Mouse (Mus musculus) urinary bladder, adult 2 months (tissue): ENCODE measurements around the gene Poln. TPM values are rescaled to one million over a fixed set of nuclear protein-coding genes. Genes with fewer than 3 reads are reported as not detected.

Experiments
- DNase-seq: peaks from one replicate; pipeline ENCODE4 v3.0.0; 2022; ENCODE audit warnings: low spot score
- polyA plus RNA-seq: library from polyadenylated mRNA; depleted of rRNA; stranded (reverse); fragments of >200 nt; gene quantifications from 2 replicates; pipeline ENCODE4 v1.2.3, GENCODE M21; 2012

The Poln gene
- polyA plus RNA-seq, 1 experiment, result 0.19 TPM

DNA sequence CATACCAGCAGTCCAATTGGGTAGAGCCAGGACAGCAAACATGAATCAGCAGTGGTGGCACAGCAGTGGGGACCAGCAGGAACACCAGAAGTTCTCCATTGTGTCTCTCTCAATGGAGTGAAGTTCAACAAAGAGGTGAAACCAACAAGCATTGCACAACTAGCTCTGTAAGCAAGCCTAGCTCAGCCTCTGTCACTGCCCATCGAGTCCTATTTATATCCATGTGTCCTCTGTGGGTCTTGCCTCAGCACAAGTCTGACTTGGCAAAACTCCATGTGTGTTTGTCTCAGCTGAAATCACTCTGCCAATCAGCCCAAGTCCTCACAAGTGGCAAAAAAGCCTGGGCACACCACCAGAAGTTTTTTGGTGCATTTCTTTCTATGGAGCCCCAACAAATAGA lies 63.6 kb downstream of the Poln start:
- no peak for DNase-seq

DNA sequence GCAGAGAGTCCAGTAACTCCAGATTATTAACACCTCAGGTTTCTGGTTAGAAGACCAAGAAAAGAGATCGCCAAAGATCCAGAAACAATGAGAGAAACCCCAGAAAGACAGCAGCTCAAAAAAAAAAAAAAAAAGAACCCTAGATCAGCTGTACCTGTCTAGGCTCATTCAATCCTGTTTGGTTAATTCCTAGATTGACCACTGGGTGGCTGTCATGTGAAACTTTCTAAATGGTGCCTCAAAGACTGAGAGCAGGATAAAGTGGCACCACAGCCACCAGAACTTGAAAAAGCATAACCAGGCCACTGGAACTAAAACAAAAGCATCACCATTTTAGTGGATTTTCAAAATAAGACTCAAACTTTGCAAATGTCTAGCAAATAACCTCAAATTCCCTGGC lies 71.9 kb downstream of the Poln start:
- DNase-seq, result no peak

DNA sequence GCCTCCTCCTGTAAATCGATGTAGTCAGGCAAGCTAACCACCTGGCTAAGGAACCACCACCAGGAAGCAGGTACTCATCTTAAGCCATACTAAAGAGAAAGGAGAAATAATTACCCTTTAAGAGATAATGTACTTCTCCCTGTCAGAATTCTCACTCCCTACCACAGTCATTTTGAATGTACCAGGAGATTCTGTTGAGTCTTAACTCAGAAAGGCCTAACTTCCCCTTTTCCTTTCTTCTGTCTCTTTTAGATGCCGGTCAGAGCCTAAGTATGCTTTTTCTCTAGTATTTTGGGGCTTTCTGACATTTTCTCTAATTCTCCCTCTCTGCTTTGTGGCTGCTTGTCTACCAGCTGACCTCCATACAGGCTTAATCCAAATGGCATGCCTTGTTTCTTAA lies 76.2 kb downstream of the Poln start:
- DNase-seq, result no peak

DNA sequence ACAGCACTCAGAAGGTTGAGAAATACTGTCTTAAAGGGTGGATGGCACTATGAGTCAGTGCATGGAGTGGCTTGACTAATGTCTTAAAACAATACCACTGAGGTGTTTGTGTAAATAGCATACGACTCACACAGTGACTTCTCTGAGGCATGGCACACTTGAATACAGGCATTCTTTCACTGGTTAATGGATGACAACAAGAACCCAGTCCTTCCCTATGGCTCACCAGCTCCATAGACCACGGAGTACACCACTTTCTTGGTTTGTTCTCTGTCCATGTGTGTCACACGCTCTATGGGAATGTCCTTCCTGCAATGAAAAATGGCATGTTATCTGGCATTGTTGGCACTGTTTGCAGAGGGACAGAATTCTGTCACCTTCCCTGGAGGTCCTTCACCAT lies 136.7 kb downstream of the Poln start:
- no peak for DNase-seq

DNA sequence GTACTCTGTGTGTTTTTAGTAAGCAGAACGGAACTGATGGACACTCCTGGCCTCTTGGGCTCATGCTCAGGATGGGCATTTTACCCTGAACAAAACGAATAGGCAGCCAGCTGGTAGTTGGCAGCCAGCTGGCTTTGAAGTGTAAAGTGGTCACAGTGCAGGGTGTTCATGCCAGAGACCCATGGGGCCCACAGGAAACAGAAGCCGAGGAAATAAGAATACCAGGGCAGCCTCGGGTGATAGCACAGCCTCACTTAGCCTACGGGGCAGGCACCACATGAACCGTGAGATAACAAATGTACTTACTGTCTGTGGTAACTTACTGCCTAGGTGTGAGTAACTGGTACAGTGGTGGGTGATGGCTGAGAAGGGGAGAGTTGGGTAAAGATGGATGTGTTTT lies 138.2 kb downstream of the Poln start:
- no peak for DNase-seq

DNA sequence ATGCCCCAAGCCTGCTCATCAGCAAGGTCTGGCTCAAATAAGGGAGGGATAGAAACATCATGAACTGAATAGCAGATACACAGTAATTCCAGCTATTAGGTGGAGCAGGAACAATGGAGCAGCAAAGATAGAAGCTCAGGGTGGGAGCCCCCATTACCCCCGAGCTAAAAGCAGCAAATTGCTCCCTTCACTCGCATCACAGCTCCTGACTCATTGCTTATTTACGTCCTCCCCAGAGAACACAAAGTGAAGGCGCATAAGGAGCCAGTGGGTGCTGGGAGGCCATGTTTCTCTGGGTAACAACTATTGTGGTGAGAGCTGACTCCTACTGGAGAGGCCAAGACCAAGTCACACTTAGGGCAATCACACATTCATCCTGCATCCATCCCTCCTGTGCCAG lies 139.1 kb downstream of the Poln start:
- no peak for DNase-seq

DNA sequence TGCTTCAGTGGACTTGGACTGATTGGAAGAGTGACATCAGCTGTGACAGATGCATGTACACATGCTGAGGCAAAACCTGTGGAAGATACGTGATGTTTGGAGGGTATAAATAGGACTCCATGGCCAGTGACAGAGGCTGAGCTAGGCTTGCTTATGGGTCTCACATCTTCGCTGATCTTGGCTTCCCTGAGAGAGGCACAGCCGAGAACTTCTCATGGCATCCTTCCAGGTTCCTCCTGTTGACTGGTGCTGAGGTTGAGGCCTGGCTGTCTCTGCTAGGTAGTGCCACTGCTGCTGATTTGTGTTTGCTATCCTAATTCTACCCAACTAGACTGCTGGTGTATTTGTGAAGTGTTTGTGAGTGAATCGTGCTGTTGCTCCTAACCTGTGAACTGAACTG lies 150.3 kb downstream of the Poln start:
- DNase-seq, result no peak

DNA sequence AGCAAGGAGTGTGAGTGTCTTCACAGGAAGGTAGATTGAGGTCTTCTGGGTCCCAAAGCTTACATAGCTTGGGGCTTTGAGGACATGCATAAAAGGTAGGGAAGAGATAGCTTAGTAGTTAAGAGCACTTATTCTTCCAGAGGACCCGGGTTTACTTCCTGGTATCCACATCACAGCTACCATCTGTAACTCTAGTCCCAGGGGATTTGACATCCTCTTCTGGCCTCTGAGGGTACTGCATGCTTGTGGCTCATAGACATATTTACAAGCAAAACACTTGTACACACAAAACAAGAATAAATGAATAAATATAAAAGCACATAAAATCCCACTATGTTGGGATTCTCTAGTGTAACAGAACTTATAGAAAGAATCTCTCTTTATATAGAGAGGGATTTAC lies 154.6 kb downstream of the Poln start:
- DNase-seq, result no peak

DNA sequence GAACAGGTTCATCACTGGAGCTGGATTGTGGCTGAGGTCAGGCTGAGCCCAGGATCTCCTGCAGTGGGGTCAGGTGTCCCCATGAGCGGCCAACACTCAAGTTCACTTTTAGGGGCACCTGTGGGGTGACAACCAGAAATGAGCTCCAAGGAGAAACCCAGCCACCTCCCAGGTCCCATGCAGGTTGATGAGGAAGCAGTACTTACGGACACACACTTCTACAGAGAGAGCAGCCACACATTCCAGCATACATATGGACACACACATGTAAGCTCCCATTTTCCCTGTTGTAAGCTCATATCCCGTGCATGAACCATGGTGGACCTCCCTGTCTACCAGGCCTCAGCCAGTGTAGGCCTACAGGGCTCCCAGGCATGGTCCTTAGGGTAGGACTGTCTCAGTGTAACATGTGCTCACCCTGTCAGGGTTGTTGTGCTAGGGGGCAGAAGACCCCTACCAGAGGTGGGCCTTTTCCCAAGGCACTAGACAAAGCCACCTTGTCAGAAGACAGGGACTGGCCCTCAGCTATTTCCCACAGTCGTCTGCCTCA lies 161.8 kb downstream of the Poln start:
- DNase-seq, result no peak

DNA sequence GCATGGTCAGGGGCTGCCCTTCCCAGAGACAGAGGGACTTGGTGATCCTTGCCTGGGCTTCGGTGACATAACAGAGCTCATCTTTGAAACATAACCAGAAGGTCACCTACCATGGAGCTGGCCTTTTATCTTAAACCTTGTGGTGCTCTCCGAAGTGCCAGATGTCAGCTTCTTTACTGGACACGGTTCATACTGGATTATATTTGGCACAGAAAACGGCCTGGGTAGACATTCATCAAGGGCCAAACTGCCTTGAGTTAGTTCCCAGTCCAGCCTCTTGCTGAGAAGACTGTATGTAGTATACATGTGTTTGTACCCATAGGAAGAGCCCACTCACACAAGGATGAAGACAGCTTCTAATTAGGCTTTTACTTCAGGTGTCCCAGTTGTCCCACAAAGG lies 162.4 kb downstream of the Poln start:
- DNase-seq, result no peak

DNA sequence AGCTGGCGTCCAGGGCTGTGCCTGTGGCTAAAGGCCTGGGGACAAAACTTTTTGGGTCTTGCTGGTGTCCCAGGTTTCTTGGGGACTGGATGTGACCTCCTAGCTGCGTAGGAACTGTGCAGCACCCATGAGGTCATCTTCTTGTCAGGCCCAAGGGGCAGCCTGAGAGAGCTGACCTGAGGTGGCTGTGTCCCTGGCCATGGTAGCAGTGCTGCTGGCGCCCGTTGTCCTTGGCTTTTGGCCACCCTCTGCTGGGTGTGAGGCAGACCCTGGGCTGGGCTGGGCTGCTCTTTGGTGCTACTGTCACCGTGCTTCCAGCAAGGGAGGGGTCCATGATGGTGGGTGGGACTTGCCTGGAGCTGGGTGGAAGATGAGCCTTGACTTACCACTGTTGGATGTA lies 164.6 kb downstream of the Poln start:
- DNase-seq, result no peak

DNA sequence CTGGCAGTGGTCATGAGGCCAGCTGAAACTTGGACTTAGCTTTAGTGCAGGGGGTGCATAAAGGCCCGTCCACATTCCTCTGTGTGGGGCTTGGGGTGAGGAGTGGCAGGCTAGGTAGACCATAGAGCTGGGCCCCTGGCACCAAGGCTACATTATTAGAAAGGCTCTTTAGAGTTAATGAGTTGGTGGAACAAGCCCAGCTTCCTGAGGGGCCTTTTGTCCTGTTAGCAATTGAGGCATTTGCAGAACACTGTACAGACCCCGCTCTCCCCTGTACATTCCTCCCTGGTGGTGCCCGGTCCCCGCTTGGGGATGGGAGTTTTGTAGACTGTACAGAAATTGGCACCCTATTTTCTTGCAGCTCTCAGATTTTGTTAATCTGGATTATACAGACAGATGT lies 166.6 kb downstream of the Poln start:
- no peak for DNase-seq

DNA sequence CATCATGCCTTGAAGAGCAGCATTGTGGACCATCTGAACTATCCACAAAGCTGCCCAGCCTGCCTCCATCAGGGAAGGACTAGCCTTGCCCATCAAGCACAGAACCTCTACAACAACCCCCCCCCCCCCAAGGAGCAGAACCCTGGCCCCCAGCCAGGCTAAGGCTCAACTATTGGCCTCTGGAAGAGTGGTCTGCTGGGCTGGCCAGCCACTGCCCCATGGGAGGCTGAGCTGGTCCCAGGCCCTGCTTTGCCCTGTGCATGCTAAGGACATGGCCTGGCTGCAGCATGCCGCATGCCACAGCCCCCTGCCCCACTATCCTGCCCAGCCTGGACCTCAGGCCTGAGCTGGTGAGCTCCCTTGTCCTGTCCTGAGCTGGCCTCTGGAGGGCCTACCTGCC lies 167.8 kb downstream of the Poln start:
- no peak for DNase-seq

DNA sequence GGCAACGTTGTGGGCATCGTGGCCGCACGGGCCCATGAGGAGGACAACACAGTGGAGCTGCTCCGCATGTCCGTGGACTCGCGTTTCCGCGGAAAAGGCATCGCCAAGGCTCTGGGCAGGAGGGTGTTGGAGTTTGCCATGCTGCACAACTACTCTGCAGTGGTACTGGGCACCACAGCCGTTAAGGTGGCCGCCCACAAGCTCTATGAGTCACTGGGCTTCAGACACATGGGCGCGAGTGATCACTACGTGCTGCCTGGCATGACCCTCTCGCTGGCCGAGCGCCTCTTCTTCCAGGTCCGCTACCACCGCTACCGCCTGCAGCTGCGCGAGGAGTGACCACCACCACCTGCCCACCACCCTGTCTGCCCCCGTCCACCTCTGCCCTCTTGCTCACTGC lies 168.4 kb downstream of the Poln start:
- no peak for DNase-seq

DNA sequence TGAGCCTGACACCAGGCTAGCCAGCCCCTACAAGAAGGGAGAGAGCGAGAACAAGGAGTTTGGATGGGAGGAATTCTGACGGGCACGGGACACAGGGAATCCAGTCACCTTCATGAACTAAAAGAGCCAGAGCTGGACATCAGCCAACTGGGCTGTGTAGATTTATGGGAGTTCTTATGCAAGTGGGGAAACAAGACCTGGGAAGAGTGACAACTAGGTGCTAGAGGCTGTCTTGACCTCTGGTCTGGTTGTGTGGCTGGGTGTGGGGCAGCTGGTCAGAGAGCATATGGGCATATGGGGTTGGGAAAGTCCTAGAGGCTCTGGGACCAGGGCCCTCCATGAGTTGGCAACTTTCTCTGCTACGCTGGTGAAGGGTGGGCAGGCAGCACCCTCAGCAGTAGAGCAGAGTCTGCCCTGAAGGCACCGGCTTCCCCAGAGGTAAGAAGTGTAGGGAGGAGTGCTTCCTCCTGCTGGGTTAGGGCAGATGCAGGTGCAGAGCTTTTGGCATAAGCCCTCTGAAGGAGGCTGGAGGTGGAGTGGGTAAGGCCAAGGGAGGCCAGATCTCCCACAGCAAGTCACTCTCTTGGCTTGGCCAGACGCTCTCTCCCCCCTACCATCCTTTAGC lies 169.7 kb downstream of the Poln start:
- no peak for DNase-seq

DNA sequence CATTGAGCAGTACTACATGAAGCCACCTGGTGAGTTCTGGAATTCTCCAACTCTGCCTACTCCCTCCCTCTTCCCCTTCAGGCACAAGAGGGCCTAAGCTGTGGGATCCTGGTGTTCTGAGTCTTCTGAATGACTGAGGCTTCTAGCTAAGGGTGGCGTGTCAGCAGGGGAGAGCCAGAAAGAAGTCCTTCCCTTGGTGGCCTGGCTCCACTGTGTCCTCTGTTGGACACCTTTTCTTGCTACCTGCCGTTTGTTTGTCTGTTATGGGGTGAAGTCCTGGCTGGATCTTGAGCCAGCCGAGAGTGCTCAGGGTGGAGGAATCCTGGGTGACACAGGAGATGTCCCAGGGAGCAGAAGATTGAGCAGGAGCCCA lies 170.8 kb downstream of the Poln start:
- DNase-seq, result no peak

DNA sequence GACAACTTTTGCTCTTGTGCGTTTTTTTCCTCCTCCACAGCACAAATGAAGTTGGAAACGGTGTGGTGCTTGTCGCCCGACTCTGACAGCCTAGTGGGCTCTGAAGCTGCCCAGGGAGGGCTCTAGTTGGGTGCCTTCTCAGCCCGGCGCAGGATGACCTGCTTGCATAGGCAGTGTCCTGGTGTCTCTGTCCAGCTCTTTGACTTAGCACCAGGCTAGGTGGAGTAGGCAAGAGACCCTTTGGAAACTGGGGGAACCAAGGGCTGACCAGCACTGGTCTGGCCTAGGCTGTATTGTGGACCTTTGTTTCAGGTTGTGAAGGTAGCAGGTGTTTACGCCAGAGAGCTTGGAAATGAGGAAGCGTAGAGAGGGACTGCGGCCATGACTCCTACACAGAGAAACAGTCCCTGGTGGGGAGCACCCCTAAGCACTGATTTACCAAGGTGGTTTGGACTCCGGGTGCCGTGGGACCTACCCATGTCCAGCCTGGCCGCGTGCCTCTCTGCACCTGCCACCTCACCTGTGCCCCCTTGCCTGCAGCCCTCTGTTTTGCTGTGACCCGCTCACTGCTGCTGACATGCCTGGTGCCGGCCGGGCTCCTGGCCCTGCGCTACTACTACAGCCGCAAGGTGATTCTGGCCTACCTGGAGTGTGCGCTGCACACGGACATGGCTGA lies 171.3 kb downstream of the Poln start:
- DNase-seq, result no peak

DNA sequence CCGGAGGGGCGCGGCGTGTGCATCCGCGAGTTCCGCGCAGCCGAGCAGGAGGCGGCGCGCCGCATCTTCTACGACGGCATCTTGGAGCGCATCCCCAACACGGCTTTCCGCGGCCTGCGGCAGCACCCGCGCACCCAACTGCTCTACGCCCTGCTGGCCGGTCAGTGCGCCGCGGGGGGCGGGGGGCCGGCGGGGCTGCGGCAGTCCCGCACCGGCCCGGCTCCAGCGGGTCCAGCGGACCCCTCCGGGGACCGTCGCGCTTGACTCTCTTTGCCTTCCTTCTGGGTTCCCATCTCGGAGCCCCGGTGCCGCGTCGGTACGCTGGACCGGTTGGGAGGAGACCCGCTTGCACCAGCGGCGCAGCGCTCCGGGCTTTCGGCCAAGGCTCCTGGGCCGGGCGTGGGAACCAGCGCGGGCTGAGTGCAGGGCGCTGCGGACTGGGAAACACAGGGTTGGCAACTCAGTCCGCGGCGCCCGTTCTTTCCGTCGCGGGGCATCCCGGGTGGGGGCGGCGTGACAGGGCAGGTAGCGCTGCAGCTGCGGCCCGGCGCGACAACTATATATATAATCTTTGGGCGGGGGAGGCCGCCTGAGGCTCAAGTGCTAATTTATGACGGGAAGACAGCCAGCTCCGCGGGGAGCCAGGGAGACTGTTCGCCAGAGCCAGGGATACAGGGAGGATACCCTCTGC lies 172.1 kb downstream of the Poln start:
- DNase-seq, result no peak

DNA sequence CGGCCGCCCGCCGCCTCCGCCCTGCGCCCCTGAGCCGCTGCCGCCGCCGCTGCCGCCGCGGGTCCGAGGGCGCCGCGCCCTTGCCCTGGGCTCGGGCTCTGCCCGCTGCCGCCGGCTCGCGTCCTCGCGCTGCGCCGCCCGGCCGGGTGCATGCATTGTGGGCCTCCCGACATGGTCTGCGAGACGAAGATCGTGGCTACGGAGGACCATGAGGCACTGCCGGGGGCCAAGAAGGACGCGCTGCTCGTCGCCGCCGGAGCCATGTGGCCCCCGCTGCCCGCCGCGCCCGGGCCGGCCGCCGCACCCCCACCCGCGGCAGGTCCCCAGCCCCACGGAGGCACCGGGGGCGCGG lies 172.6 kb downstream of the Poln start:
- no peak for DNase-seq

DNA sequence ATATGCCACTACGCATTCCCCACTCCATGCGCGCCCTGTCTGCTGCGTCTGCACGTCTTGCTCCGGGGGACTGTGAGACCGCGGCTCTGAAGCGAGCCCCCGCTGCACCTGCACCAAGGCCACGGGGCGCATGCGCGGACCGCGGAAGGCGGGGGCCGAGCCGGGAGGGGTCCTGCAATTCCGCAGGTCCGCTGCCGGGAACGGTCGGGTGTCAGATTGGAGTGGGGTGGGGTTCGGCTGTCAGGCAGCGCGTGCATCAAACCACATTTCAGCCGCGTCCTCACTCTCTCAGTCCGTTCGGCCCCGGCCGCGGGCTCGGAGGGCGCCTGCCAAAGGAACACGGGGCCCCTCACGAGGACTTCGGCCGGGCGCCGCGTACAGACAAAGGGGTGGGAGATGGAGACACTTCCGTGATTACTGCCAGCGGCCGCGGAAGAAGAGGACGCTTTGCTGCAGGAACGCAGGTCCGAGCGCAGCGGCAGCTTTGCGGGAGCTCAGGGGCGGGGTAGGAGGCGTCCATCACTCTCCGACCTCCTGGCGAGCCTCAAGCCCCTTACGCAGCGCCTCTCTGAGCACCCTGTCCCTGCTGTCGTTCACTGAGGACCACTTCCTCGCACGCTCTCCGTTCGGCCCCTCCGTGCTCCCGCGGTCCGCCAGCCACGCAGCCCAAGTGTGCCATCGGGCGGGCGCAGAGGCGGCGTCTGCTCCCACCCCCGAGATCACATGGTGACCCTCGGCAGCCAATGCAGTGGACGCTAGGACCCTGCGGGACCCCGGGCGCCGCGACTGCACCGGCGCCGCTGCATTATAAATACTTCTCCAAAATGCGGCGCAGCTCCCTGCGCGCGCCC lies 173.2 kb downstream of the Poln start, which contains the start of gene Nat8l:
Nat8l (plus strand) TSS at position 142 of the 851 bp plus-strand sequence.
- DNase-seq, result no peak

DNA sequence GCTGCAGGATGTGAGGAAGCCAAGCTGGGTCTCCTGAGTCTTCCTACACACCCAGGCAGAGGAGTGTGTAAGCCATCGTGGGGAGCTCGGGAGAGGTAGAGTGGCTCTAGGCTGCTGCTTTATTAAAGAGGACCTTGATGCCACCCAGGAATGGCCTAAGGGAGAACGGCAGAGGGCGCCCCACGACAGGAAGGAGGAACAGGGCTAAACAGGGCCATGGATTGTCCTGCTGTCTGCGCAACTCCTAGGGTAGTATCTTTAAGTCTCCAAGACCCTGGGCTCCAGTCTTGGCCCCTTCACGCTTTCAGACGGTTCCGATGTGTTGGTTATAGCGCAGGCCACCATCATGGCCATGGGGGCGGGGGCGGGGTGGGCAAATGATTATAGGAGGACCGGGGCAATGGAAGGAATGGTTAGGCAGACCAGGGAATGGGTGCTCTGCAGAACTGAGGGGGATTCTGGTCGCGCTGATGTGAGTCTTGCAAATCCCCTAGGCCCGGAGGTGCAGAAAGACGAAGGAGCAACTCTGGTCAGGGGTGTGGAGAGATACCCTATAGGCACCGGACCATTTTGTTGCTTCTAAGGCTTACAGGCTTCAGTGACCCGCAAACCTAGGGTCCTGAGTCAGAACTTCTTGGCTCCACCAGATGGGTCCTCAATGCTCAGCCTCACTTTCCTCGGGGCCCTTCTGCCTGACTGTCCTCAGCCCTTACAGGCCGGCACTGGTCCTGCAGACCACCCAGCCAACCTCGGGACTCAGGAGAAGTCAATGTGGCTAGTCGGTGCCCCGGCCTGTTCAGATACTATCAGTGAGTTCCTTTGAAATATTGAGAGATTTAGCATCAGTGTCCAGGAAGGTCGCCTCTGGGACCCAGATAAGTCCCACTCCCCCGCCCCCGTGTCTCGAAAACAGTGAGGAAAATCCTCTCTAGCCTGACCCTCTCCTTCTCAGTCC lies 174.3 kb downstream of the Poln start:
- DNase-seq, result no peak
